Mouse (Mus musculus): Measurements from ENCODE around the gene Gas8. TPM values are rescaled to one million over a fixed set of nuclear protein-coding genes. Genes with fewer than 3 reads are reported as not detected.
A peak's percentile ranks its signal among the peaks of the same experiment; 100 is the strongest.
"Not testable (repeated sequence)": the region's sequence is repeated elsewhere in the genome, so short reads cannot be mapped to it uniquely, and the experiment has no call there.

Gas8 gene
- polyA plus RNA-seq, 1 experiment, result 20.0 TPM

DNA sequence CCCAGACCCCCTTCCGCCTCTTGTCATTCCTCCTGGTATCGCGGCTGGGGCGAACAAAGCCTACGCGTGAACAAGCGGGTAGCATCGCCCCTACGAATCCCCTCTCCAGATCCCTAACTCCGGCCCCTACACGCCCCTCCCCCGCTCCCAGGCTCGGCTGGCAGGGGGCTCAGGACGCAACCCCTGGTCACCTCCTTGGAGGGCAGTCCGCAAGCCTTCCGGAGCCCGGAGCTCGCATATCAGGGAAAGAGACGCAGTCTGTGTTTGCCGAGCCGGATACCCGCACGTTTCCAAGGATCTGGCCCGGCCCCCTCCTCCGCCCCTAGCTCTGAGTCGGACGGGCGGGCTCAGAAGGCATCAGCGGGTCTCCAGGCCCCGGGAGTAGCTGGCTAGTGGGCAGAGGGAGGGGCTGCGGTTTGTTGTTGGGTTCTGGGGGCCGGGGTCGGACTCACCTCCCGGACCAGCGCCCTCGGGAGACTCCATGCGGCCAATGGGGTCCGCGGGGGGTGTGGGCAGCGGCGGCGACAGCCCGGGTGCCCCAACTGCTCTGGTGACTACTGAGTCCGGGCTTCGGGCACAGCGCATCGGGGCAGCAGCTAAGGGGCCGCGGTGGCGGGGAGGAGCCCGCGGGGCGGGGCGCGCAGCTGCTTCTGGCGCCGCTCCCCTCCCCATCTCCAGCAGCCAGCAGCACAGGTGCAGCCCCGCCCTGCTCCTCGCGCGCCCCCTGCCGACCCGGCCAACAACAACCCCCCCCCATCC lies 3.7 kb upstream of the Gas8 start, which contains the start of gene Dbndd1:
Gene Dbndd1 (minus strand): TSS at position 683 of the 759 bp plus-strand sequence.
- DNase-seq (ENCODE audit: low spot score), result no peak

DNA sequence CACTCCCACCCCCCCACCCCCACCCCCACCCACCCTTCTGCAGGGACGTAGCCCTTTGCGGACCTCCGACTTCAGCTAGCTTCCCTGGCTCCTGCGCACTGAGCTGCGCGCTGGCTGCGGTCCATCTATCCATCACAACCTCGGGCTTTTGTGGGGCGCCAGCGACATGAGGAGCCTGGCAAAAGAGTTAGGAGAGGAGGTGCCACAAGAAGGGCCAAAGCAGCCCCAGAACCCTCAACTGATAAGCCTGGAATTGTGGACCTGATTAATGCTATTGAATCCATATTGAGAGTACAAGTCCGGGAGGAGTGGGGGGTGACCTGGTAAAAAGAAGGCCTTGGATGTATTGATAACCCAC lies 3.1 kb upstream of the Gas8 start:
- no peak for DNase-seq (ENCODE audit: low spot score)

DNA sequence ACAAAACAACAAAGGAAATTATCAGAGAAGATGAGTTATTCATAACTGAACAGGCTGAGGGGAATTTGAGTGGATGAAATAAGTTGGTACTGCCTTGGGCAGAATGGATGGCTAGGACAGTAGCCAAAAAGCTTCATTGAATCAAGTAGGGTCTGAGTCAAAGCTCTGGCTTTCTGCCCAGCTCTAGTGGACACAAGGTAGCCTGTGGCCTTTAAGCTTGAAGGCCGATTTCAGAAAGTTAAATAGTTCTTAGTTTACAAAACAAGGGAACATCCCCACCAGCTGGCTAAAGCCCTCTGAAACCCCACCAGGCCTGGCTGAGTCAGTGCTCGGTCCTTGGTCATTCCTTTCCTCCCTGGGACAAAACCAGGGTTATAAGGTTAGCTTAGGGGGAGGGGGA lies 2.0 kb upstream of the Gas8 start:
- no peak for DNase-seq (ENCODE audit: low spot score)

- DNase-seq (ENCODE audit: low spot score), result no peak
These were observed 462 bp upstream of the Gas8 start for GRCm38 (mm10) chr8:123518172-123518571.

DNA sequence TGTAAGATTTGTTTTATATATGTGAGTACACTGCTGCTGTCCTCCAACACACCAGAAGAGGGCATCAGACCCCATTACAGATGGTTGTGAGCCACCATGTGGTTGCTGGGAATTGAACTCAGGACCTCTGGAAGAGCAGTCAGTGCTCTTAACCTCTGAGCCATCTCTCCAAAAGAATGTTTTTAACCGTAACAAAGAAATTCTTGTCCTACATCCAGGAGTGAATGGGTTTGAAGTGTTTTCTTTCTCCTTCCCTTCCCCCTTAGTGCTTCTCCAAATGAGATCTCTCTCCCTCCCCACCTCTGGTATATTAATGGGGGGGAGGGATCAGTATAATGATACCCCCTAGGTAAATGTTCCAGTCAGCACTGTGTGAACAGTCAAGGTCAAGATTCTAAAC lies 1.4 kb downstream of the Gas8 start:
- DNase-seq (ENCODE audit: low spot score), result not testable (repeated sequence)

DNA sequence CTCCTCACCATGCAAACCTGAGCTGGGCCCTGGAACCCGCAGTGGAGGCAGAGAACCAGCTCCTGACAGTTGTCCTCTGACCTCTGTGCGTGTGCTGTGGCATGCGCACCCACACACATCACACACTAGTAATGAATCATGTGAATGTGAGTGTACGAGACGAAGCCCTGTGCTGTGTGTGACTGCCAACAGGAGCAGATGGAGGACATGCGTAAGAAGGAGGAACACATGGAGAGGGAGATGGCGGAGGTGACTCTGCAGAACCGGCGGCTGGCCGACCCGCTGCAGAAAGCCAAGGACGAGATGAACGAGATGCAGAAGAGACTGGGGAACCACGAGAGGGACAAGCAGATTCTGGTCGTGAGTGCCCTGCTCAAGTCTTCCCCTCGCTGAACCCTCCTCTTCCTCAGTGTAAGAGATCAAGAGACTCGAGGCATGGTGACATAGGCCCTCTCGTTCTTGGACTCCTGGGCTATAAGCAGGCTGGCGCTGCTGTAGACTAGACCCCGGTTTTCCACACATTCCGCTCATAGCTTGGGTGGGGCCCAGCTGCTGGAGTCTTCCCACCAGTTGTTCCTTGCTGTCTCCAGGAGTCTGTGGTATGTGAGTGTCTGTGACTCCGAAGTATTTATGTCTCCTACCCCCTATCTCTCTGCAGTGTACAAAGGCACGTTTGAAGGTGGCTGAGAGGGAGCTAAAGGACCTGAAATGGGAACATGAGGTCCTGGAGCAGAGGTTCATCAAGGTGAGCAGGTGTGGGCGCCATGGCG lies 9.3 kb downstream of the Gas8 start:
- no peak for DNase-seq (ENCODE audit: low spot score)

GRCm38 (mm10) chr8:123536242-123536989 lies 17.8 kb downstream of the Gas8 start:
- DNase-seq (ENCODE audit: low spot score), result no peak

DNA sequence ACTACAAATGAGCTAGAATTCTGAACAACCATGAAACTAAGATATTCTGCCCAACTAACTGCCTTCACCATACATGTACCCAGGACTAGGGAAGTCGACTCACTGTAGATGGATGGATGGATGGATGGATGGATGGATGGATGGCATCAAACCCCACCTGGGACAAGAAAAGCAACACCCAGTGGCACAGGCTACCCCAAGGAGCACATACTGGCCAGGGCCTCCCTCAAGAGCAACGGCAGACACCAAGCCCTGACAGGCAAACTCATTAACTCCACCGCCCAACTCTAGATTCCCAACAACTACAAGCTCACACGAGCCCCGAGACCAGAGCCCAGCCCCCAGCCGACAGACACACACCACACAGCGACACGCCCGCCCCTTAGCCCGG lies 18.4 kb downstream of the Gas8 start:
- no peak for DNase-seq (ENCODE audit: low spot score)

GRCm38 (mm10) chr8:123537641-123538040 lies 19.0 kb downstream of the Gas8 start:
- peak; percentile 43 for DNase-seq (ENCODE audit: low spot score)

- DNase-seq (ENCODE audit: low spot score), result not testable (repeated sequence)
These were observed 45.6 kb downstream of the Gas8 start for GRCm38 (mm10) chr8:123564221-123564620.

- peak; percentile 17 for DNase-seq (ENCODE audit: low spot score)
These were observed 56.8 kb downstream of the Gas8 start for GRCm38 (mm10) chr8:123575386-123575785.

Other genes starting within 250 kb of the Gas8 start
- 8.9 and 15.8 TPM in 2 replicates for gene Fanca, start 200.3 kb upstream of the Gas8 start, polyA plus RNA-seq (2012; rRNA removed)
- 4.8 and 5.3 TPM in 2 replicates for gene Spire2, start 186.1 kb upstream of the Gas8 start, polyA plus RNA-seq (2012; rRNA removed)
- gene Tcf25, start 145.1 kb upstream of the Gas8 start, polyA plus RNA-seq (2012; rRNA removed), result 193 TPM in 2 replicates
- gene Mc1r, start 111.7 kb upstream of the Gas8 start, polyA plus RNA-seq (2012; rRNA removed), result not detected in 2 replicates
- gene Tubb3, start 107.4 kb upstream of the Gas8 start, polyA plus RNA-seq (2012; rRNA removed), result 3.6 and 3.7 TPM in 2 replicates
- gene Def8, start 95.3 kb upstream of the Gas8 start, polyA plus RNA-seq (2012; rRNA removed), result 28.7 and 32.1 TPM in 2 replicates
- gene Afg3l1, start 40.9 kb upstream of the Gas8 start, polyA plus RNA-seq (2012; rRNA removed), result 22.3 and 23.5 TPM in 2 replicates
- 1.0 and 1.1 TPM in 2 replicates for gene Dbndd1, start 3.4 kb upstream of the Gas8 start, polyA plus RNA-seq (2012; rRNA removed)
- 20.1 and 21.4 TPM in 2 replicates for gene Rhou, start 135.1 kb downstream of the Gas8 start, polyA plus RNA-seq (2012; rRNA removed)